Comparison of ENCODE assay signal across 11 mouse cellular contexts in the genomic region with DNA sequence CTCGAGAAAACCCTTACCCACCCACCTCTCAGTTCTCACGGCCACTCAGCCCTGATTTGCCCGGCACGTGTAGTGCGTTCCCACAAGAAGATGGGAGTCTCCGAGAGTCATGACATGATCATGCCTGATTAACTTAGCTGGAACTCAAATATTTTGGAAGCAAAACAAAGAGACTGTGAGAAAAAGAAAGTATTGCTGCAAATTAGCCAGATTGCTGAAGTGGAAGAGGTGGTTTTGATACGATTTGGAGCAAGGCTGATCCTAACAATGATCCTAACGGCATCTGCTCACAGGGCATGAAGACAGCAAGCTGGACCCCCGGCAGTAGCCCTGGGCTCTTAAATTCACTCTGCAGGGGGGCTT.
DNase-seq lines count a peak whose midpoint lies in the region; ATAC-seq and TF ChIP-seq lines count a peak whose summit lies in the region.
"Had no signal": no experiment of that assay in that cellular context is flagged by ENCODE, and none has a peak within 500 bp of the region (broad histone marks: within the 10 kb centered on the region; RNA-seq: fewer than 3 reads in every experiment).

No protein-coding gene starts in this region.

- peaks cover 29% of the 10 kb centered on the region for H3K4me1 ChIP-seq in heart, embryonic 15.5 days (replicated peaks)
- 0 out of 4 replicates have a peak, but pooled peaks cover 0 to 2% of the 10 kb centered on the region in 2 experiments for H3K4me1 ChIP-seq in CH12.LX (ENCODE audit: control insufficient read depth in 1 of 2, insufficient read depth in 2 of 2)
- H3K4me1 ChIP-seq in forebrain, embryonic 13.5 days, result peaks cover 18% of the 10 kb centered on the region
- peaks cover 16% of the 10 kb centered on the region for H3K4me1 ChIP-seq in midbrain, embryonic 11.5 days (ENCODE audit: control insufficient read depth, insufficient read depth, low read length)

- H3K9ac ChIP-seq in heart, embryonic 15.5 days, result no peak overlapping the region
- H3K9ac ChIP-seq in CH12.LX (ENCODE audit: insufficient read depth, low read depth), result no peak overlapping the region
- H3K9ac ChIP-seq in forebrain, embryonic 13.5 days, result peak overlapping the region; percentile 26; the same call in 1 of the 2 replicates
- no peak overlapping the region for H3K9ac ChIP-seq in midbrain, embryonic 11.5 days (ENCODE audit: low read length)

- H3K27ac ChIP-seq in heart, embryonic 15.5 days, result peak overlapping the region; percentile 60; the same call in 1 of the 2 replicates
- no peak overlapping the region for H3K27ac ChIP-seq in CH12.LX (ENCODE audit: insufficient read depth, low read depth)
- H3K27ac ChIP-seq in forebrain, embryonic 13.5 days, result no peak overlapping the region
- no peak overlapping the region for H3K27ac ChIP-seq in midbrain, embryonic 11.5 days (ENCODE audit: low read depth, low read length)

- peaks cover 4% of the 10 kb centered on the region; the same call in 1 of the 2 replicates for H3K27me3 ChIP-seq in heart, embryonic 15.5 days
- H3K27me3 ChIP-seq in CH12.LX (replicated peaks), result peaks cover 64% of the 10 kb centered on the region
- H3K27me3 ChIP-seq in forebrain, embryonic 13.5 days, result peaks cover 38% of the 10 kb centered on the region
- H3K27me3 ChIP-seq in midbrain, embryonic 11.5 days (ENCODE audit: control insufficient read depth, insufficient read depth, low read length), result peaks cover 2% of the 10 kb centered on the region; the same call in 1 of the 2 replicates

- H3K9me3 ChIP-seq in heart, embryonic 15.5 days (replicated peaks), result no peaks in the 10 kb centered on the region
- no peaks in the 10 kb centered on the region for H3K9me3 ChIP-seq in CH12.LX (replicated peaks; ENCODE audit: low read length)
- H3K9me3 ChIP-seq in forebrain, embryonic 13.5 days (replicated peaks), result no peaks in the 10 kb centered on the region
- H3K9me3 ChIP-seq in midbrain, embryonic 11.5 days (ENCODE audit: control insufficient read depth, low read length), result no peaks in the 10 kb centered on the region

- no peak for TF ChIP-seq RAD21 in CH12.LX (IDR thresholded peaks at IDR 0.05; ENCODE audit: low read depth, low read length)

- dilution Hi-C loops in CH12.LX (cut with MboI; ENCODE audit: extremely low pct_ligation_motif_present, extremely low pct_unique_long_range_greater_than_20kb, low sequenced_read_pairs), result no loop called here

- in situ Hi-C loops in CH12.LX (cut with MboI; ENCODE audit: low pct_ligation_motif_present, low pct_unique_long_range_greater_than_20kb, low sequenced_read_pairs), result no loop called here

- intact Hi-C loops in heart, postnatal 25 days (cut with DNase I), result no loop called here

- DNase-seq in heart, postnatal 25 days (ENCODE audit: low spot score), result no peak
- DNase-seq in CH12.LX (ENCODE audit: extremely low read depth), result no peak
- DNase-seq in midbrain, embryonic 11.5 days (ENCODE audit: low spot score, missing footprints), result no peak
- DNase-seq in urinary bladder, postnatal 36 days (ENCODE audit: low spot score in 2 of 2), result no peak
- DNase-seq in adipocyte (ENCODE audit: low spot score), result no peak
- no peak for DNase-seq in yolk sac, embryonic 10.5 days (ENCODE audit: low spot score)
- DNase-seq: B cell, adult 2 months; embryo, embryonic 11 days; kidney, adult 8-10 months had no signal

- H3K36me3 ChIP-seq in heart, embryonic 15.5 days, result no peaks in the 10 kb centered on the region
- H3K36me3 ChIP-seq in CH12.LX (replicated peaks in 1 of 2; ENCODE audit: control insufficient read depth in 1 of 2, insufficient read depth in 1 of 2, low read length in 1 of 2), result no peaks in the 10 kb centered on the region
- H3K36me3 ChIP-seq in forebrain, embryonic 13.5 days (ENCODE audit: poor library complexity, severe bottlenecking), result no peaks in the 10 kb centered on the region
- no peaks in the 10 kb centered on the region for H3K36me3 ChIP-seq in midbrain, embryonic 11.5 days (ENCODE audit: control insufficient read depth, insufficient read depth, low read length)

- no peak for ATAC-seq in heart, embryonic 15.5 days (replicated peaks; ENCODE audit: insufficient number of reproducible peaks, insufficient read depth, low FRiP score, low read depth)
- ATAC-seq in forebrain, embryonic 13.5 days, result no peak
- no peak for ATAC-seq in midbrain, embryonic 11.5 days (ENCODE audit: low FRiP score)

- no peak for TF ChIP-seq CTCF in CH12.LX (conservative IDR thresholded peaks at IDR 0.05 in 1 of 2, IDR thresholded peaks at IDR 0.05 in 1 of 2; ENCODE audit: low read depth in 2 of 2, low read length in 2 of 2)

- WGBS in heart, embryonic 15.5 days, result 47% methylated on average over 9 of the region's 9 CpGs
- 12% methylated on average over 9 of the region's 9 CpGs for WGBS in forebrain, embryonic 13.5 days
- 14% methylated on average over 9 of the region's 9 CpGs for WGBS in midbrain, embryonic 11.5 days

- H3K4me2 ChIP-seq in heart, embryonic 15.5 days, result no peak overlapping the region
- H3K4me2 ChIP-seq in CH12.LX (ENCODE audit: insufficient read depth, low read depth, poor library complexity, severe bottlenecking), result peak overlapping the region; percentile 16; the same call in 1 of the 2 replicates
- peak overlapping the region; percentile 32 for H3K4me2 ChIP-seq in forebrain, embryonic 13.5 days
- peak overlapping the region; percentile 15; the same call in 1 of the 2 replicates for H3K4me2 ChIP-seq in midbrain, embryonic 11.5 days

- H3K79me2 ChIP-seq in CH12.LX (replicated peaks; ENCODE audit: control insufficient read depth, extremely low read depth, insufficient read depth, poor library complexity, severe bottlenecking), result no peaks in the 10 kb centered on the region

- no peak for TF ChIP-seq POLR2A in CH12.LX (IDR thresholded peaks at IDR 0.05; ENCODE audit: low read depth, low read length)

- no peak for TF ChIP-seq EP300 in CH12.LX (IDR thresholded peaks at IDR 0.05; ENCODE audit: low read length)

- no peak overlapping the region for H3K4me3 ChIP-seq in heart, embryonic 15.5 days
- no peak overlapping the region for H3K4me3 ChIP-seq in CH12.LX (replicated peaks in 1 of 3; ENCODE audit: low read depth in 2 of 3, low read length in 2 of 3, poor library complexity in 1 of 3)
- no peak overlapping the region for H3K4me3 ChIP-seq in forebrain, embryonic 13.5 days
- H3K4me3 ChIP-seq in midbrain, embryonic 11.5 days (ENCODE audit: low read depth, low read length), result no peak overlapping the region

TF ChIP-seq in CH12.LX, 34 proteins besides CTCF, POLR2A, EP300 and RAD21:
- TF ChIP-seq E2F4 (IDR thresholded peaks at IDR 0.05; ENCODE audit: insufficient replicate concordance, low read depth, low read length), result no peak
- TF ChIP-seq ZC3H11A (IDR thresholded peaks at IDR 0.05; ENCODE audit: low read depth, low read length), result no peak
- no peak for TF ChIP-seq BHLHE40 (IDR thresholded peaks at IDR 0.05; ENCODE audit: low read depth, low read length)
- TF ChIP-seq ZKSCAN1 (IDR thresholded peaks at IDR 0.05; ENCODE audit: borderline replicate concordance, low read depth, low read length), result no peak
- no peak for TF ChIP-seq MYC (IDR thresholded peaks at IDR 0.05; ENCODE audit: low read depth, low read length)
- no peak for TF ChIP-seq TBP (conservative IDR thresholded peaks at IDR 0.05; ENCODE audit: low read depth, low read length)
- no peak for TF ChIP-seq SMC3 (IDR thresholded peaks at IDR 0.05; ENCODE audit: low read depth, low read length)
- TF ChIP-seq GABPA (IDR thresholded peaks at IDR 0.05; ENCODE audit: insufficient replicate concordance, low read depth, low read length), result no peak
- TF ChIP-seq SIN3A (IDR thresholded peaks at IDR 0.05; ENCODE audit: low read length), result no peak
- no peak for TF ChIP-seq NRF1 (IDR thresholded peaks at IDR 0.05; ENCODE audit: low read depth, low read length)
- TF ChIP-seq ETS1 (conservative IDR thresholded peaks at IDR 0.05; ENCODE audit: low read depth, low read length), result no peak
- TF ChIP-seq USF2 (conservative IDR thresholded peaks at IDR 0.05; ENCODE audit: low read depth, low read length), result no peak
- TF ChIP-seq CHD1 (IDR thresholded peaks at IDR 0.05; ENCODE audit: low read depth, low read length), result no peak
- TF ChIP-seq MAX (IDR thresholded peaks at IDR 0.05; ENCODE audit: low read length), result no peak
- TF ChIP-seq JUN (IDR thresholded peaks at IDR 0.05; ENCODE audit: insufficient read depth, low read depth, low read length), result no peak
- no peak for TF ChIP-seq JUND (conservative IDR thresholded peaks at IDR 0.05; ENCODE audit: low read depth, low read length)
- TF ChIP-seq ZNF384 (IDR thresholded peaks at IDR 0.05; ENCODE audit: low read depth, low read length), result no peak
- no peak for TF ChIP-seq RCOR1 (conservative IDR thresholded peaks at IDR 0.05; ENCODE audit: low read depth, low read length)
